Mouse (Mus musculus): ENCODE data around the gene E430018J23Rik. TPM values are rescaled to one million over a fixed set of nuclear protein-coding genes. Genes with fewer than 3 reads are reported as not detected.
A peak's percentile ranks its signal among the peaks of the same experiment; 100 is the strongest.
"Not testable (repeated sequence)": the region's sequence is repeated elsewhere in the genome, so short reads cannot be mapped to it uniquely, and the experiment has no call there.

Gene E430018J23Rik
- polyA plus RNA-seq, 1 experiment = 4.3 TPM

DNA sequence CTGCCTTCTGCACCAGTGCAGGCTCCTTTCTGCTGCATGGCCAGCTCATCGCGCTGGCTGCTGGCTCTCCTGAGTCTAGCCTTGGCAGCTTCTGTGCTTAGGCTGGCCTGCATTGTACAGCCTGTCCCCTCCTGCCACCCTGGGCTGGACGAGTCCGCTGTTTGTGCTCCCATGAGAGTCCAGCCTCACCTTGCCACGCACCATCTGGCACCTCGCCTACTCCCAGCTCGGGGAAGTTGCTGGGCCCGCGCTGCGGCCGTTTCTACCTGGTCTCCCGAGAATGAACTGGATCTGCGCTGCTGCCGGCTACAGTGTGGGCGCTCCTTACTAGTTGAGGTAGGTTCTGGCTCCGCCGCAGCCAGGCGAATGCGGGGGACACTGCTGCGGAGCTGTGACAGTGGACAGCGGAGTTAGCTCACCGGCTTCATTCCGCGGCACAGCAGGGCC, 29.9 kb downstream of the E430018J23Rik start:
- Histone ChIP-seq H3K27me3 (ENCODE audit: control insufficient read depth, insufficient read depth, low read length) (no peaks in the 10 kb centered on the region), H3K36me3 (ENCODE audit: control insufficient read depth, insufficient read depth, low read length) (no peaks in the 10 kb centered on the region), H3K27ac (ENCODE audit: insufficient read depth, low read length) (no peak overlapping the region), H3K4me1 (ENCODE audit: control insufficient read depth, insufficient read depth, insufficient read length) (no peaks in the 10 kb centered on the region), H3K4me3 (ENCODE audit: extremely low read depth, insufficient read depth, insufficient read length) (no peak overlapping the region)
- WGBS = 38% methylated on average over 24 of the region's 24 CpGs
- no peak for TF ChIP-seq POLR2A (IDR thresholded peaks at IDR 0.05; ENCODE audit: low read depth, low read length)
- TF ChIP-seq CTCF (IDR thresholded peaks at IDR 0.05; ENCODE audit: extremely low read depth, insufficient read depth, insufficient read length, insufficient replicate concordance) = no peak
- DNase-seq (ENCODE audit: low read depth in 1 of 2, low spot score in 2 of 2) = no peak

DNA sequence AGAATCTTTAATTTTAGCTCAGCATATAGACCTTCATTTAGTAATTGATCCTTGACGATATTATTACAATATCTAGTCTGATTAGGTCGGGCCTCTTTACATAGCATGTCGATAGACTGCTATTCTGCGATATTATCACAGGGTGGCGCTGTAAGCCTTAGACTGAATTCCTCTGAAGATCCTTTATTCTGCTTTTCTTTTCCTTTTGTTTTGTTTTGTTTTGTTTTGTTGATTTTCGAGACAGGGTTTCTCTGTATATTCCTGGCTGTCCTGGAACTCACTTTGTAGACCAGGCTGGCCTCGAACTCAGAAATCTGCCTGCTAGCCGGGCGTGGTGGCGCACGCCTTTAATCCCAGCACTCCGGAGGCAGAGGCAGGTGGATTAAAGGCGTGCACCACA, 31.0 kb downstream of the E430018J23Rik start:
- not testable (repeated sequence) for H3K36me3 ChIP-seq (ENCODE audit: control insufficient read depth, insufficient read depth, low read length); H3K27ac ChIP-seq (ENCODE audit: insufficient read depth, low read length); H3K4me1 ChIP-seq (ENCODE audit: control insufficient read depth, insufficient read depth, insufficient read length); H3K27me3 ChIP-seq (ENCODE audit: control insufficient read depth, insufficient read depth, low read length)
- H3K4me3 ChIP-seq (ENCODE audit: extremely low read depth, insufficient read depth, insufficient read length) = peak overlapping the region; percentile 27; the same call in 1 of the 2 replicates
- TF ChIP-seq CTCF (IDR thresholded peaks at IDR 0.05; ENCODE audit: extremely low read depth, insufficient read depth, insufficient read length, insufficient replicate concordance) = peak; percentile 14; the same call in 1 of the 2 replicates
- DNase-seq (ENCODE audit: low read depth in 1 of 2, low spot score in 2 of 2) = peak in 1 of 2 experiments; percentile 45
- 21% methylated on average over 13 of the region's 13 CpGs for WGBS

DNA sequence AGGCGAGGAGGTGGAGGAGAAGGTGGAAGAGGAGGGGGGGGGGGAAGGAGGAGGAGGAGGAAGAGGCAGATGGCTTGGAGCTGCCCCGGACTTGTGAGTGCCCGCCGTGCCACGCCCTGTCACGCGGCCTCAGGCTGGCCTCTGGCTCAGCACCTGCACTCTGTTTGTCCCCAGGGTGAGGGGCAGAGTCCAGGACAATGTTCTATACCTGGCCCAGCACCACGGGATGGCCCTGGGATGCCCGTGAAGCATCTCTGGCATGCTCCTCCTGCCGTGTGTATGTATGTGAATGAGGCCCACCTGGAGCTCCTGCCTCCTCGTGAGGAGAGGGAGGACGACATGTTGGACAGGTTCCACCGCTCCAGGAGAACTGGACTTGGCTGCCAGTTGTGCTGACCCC, 32.0 kb downstream of the E430018J23Rik start:
- 68% methylated on average over 13 of the region's 13 CpGs for WGBS
- Histone ChIP-seq H3K4me1 (ENCODE audit: control insufficient read depth, insufficient read depth, insufficient read length) (no peaks in the 10 kb centered on the region), H3K36me3 (ENCODE audit: control insufficient read depth, insufficient read depth, low read length) (no peaks in the 10 kb centered on the region), H3K27me3 (ENCODE audit: control insufficient read depth, insufficient read depth, low read length) (no peaks in the 10 kb centered on the region), H3K4me3 (ENCODE audit: extremely low read depth, insufficient read depth, insufficient read length) (no peak overlapping the region), H3K27ac (ENCODE audit: insufficient read depth, low read length) (no peak overlapping the region)
- DNase-seq (ENCODE audit: low read depth in 1 of 2, low spot score in 2 of 2) = no peak
- no peak for TF ChIP-seq POLR2A (IDR thresholded peaks at IDR 0.05; ENCODE audit: low read depth, low read length)
- no peak for TF ChIP-seq CTCF (IDR thresholded peaks at IDR 0.05; ENCODE audit: extremely low read depth, insufficient read depth, insufficient read length, insufficient replicate concordance)

DNA sequence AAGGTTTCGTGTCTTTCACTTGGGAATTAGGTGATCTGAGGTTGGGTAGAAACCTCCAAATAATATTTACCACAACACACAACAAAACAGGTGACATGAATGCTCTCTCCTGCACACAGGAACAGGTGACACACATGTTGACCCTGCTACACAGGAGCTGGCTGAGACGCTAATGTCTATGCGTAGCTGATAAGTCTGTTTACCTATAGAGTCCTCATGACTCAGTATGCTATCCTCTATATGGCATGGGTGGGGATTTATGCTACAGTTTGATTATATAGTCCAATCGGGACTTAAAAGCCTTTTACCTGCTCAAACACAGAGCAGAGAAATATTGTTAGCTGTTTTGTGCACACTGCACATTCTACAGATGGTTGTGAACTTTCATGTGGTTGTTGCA, 33.2 kb downstream of the E430018J23Rik start:
- Histone ChIP-seq H3K36me3 (ENCODE audit: control insufficient read depth, insufficient read depth, low read length) (no peaks in the 10 kb centered on the region), H3K27ac (ENCODE audit: insufficient read depth, low read length) (no peak overlapping the region), H3K27me3 (ENCODE audit: control insufficient read depth, insufficient read depth, low read length) (no peaks in the 10 kb centered on the region), H3K4me3 (ENCODE audit: extremely low read depth, insufficient read depth, insufficient read length) (no peak overlapping the region), H3K4me1 (ENCODE audit: control insufficient read depth, insufficient read depth, insufficient read length) (no peaks in the 10 kb centered on the region)
- no peak for TF ChIP-seq POLR2A (IDR thresholded peaks at IDR 0.05; ENCODE audit: low read depth, low read length)
- TF ChIP-seq CTCF (IDR thresholded peaks at IDR 0.05; ENCODE audit: extremely low read depth, insufficient read depth, insufficient read length, insufficient replicate concordance) = no peak
- 69% methylated on average over 4 of the region's 4 CpGs for WGBS
- no peak for DNase-seq (ENCODE audit: low read depth in 1 of 2, low spot score in 2 of 2)

DNA sequence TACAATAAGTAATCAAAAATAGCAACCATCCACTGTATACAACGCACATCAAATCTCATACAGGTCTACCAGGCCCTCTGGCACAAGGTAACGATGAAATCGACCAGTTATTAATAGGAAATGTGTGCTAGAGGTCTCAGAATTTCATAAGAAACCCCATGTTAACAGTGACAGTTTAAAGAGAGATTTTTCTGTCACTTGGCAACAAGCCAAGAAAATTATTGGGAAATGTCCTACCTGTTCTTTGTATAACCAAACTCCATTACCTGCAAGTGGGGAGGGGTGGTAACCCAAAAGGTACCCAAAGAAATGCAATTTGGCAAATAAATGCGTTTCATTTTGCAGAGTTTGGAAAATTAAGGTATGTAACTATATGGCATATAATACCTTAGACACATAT, 35.0 kb downstream of the E430018J23Rik start:
- no peak overlapping the region for H3K4me3 ChIP-seq (ENCODE audit: extremely low read depth, insufficient read depth, insufficient read length)
- no peaks in the 10 kb centered on the region for H3K4me1 ChIP-seq (ENCODE audit: control insufficient read depth, insufficient read depth, insufficient read length)
- no peaks in the 10 kb centered on the region for H3K36me3 ChIP-seq (ENCODE audit: control insufficient read depth, insufficient read depth, low read length)
- no peak for TF ChIP-seq POLR2A (IDR thresholded peaks at IDR 0.05; ENCODE audit: low read depth, low read length)
- no peak for TF ChIP-seq CTCF (IDR thresholded peaks at IDR 0.05; ENCODE audit: extremely low read depth, insufficient read depth, insufficient read length, insufficient replicate concordance)
- WGBS = 80% methylated on average over 4 of the region's 4 CpGs
- H3K27me3 ChIP-seq (ENCODE audit: control insufficient read depth, insufficient read depth, low read length) = no peaks in the 10 kb centered on the region; the same call in 1 of the 2 replicates
- DNase-seq (ENCODE audit: low read depth in 1 of 2, low spot score in 2 of 2) = no peak
- H3K27ac ChIP-seq (ENCODE audit: insufficient read depth, low read length) = no peak overlapping the region

DNA sequence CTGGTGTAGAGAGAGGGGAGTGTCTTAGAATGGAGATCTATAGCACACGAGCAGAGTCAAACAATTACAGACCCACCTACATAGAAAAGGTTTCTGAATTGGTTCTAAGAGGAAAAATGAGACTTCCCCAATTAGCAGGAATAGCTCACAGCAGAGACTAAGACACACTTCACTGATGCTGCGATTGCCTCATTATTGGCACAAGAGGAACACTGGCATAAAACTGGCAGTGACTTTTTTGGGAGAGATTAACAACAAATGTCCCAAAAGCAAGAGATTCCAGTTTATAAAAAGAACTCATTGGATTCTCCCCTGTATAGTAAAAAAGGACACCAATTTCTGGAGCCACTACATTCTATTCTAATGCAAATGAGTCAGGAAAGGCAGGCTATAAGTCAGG, 35.6 kb downstream of the E430018J23Rik start:
- H3K27me3 ChIP-seq (ENCODE audit: control insufficient read depth, insufficient read depth, low read length) = no peaks in the 10 kb centered on the region; the same call in 1 of the 2 replicates
- H3K36me3 ChIP-seq (ENCODE audit: control insufficient read depth, insufficient read depth, low read length) = no peaks in the 10 kb centered on the region
- H3K27ac ChIP-seq (ENCODE audit: insufficient read depth, low read length) = no peak overlapping the region
- WGBS = 75% methylated on average over 2 of the region's 2 CpGs
- TF ChIP-seq POLR2A (IDR thresholded peaks at IDR 0.05; ENCODE audit: low read depth, low read length) (no peak), CTCF (IDR thresholded peaks at IDR 0.05; ENCODE audit: extremely low read depth, insufficient read depth, insufficient read length, insufficient replicate concordance) (no peak)
- no peaks in the 10 kb centered on the region for H3K4me1 ChIP-seq (ENCODE audit: control insufficient read depth, insufficient read depth, insufficient read length)
- H3K4me3 ChIP-seq (ENCODE audit: extremely low read depth, insufficient read depth, insufficient read length) = no peak overlapping the region
- DNase-seq (ENCODE audit: low read depth in 1 of 2, low spot score in 2 of 2) = no peak

DNA sequence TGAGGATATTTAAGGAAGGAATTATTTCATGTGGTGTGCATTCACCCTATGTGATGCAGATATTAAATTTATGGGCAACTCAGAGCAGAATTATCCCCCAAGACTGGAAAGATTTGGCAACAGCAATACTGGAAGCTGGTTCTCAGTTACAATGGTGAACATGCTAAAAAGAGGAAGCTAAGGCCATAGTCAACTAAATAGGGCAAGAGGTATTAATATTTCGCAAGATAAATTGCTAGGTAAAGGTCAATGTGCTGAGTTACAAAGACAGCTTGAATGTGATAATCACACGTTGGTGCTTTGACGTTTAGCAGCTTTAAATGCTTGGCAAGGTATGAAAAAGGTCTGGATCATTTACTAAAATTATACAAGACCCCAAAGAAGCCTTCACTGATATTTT, 37.6 kb downstream of the E430018J23Rik start:
- TF ChIP-seq CTCF (IDR thresholded peaks at IDR 0.05; ENCODE audit: extremely low read depth, insufficient read depth, insufficient read length, insufficient replicate concordance) = no peak
- no peak for TF ChIP-seq POLR2A (IDR thresholded peaks at IDR 0.05; ENCODE audit: low read depth, low read length)
- DNase-seq (ENCODE audit: low read depth in 1 of 2, low spot score in 2 of 2) = no peak
- Histone ChIP-seq H3K4me1 (ENCODE audit: control insufficient read depth, insufficient read depth, insufficient read length) (no peaks in the 10 kb centered on the region), H3K27me3 (ENCODE audit: control insufficient read depth, insufficient read depth, low read length) (no peaks in the 10 kb centered on the region; the same call in 1 of the 2 replicates), H3K27ac (ENCODE audit: insufficient read depth, low read length) (no peak overlapping the region), H3K36me3 (ENCODE audit: control insufficient read depth, insufficient read depth, low read length) (no peaks in the 10 kb centered on the region), H3K4me3 (ENCODE audit: extremely low read depth, insufficient read depth, insufficient read length) (no peak overlapping the region)
- 66% methylated on average over 3 of the region's 3 CpGs for WGBS
